Mouse (Mus musculus) CD8-positive naive resting alpha-beta T cell, adult 2 months (primary cell): ENCODE results near the gene Kcnk12.

Experiments
- DNase-seq, 2 experiments: peaks; one replicate each; pipeline ENCODE4 v3.0.0; 2022; ENCODE audit warnings: low read depth in 2 of 2, low spot score in 2 of 2

The Kcnk12 gene

GRCm38 (mm10) chr17:87797688-87798291, at the start of gene Kcnk12:
Gene Kcnk12, minus strand, starts transcription at chr17:87797994.
- no peak for DNase-seq

DNA sequence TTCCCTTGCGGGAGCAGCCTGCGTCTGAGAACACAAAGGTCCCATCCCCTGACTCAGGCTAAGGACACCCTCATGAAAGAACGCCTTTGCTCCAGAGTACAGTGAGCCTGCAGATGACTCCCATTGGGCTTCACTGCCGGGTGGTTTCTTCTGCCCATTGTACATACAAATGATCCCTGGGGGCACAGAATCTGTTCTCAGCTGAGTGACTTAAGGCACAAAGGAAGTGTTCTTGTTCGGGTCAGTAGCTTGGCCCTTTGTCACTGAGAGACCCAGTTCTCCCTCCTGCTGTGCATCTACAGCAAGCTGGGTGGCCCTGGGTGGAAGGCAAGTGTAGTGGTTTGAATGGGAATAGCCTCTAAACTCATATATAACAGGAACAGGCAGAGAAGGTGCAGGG, 44.4 kb upstream of the Kcnk12 start:
- DNase-seq, result no peak

DNA sequence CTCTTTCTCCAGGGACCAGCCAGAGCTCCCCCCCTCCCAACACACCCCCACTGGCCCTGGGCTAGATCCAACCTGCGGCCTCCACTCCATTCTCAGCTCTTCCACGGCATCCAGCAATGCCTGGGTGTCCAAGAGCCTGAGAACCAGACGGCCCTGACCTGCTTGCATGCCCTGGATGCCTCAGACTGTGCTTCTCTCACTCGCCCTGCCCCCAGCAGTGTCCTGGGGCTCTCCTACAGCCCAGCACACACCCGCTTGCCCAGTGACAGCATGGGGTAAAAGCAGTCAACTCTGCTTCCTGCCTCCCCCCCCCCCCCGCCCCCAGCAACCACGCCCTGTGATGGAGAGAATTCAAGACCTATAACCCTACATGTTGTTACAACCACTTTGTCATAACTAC, 42.3 kb upstream of the Kcnk12 start:
- DNase-seq, result no peak

- no peak for DNase-seq
Observed at GRCm38 (mm10) chr17:87834850-87835249, 37.1 kb upstream of the Kcnk12 start.

- no peak for DNase-seq
Observed at GRCm38 (mm10) chr17:87826909-87827308, 29.1 kb upstream of the Kcnk12 start.

DNA sequence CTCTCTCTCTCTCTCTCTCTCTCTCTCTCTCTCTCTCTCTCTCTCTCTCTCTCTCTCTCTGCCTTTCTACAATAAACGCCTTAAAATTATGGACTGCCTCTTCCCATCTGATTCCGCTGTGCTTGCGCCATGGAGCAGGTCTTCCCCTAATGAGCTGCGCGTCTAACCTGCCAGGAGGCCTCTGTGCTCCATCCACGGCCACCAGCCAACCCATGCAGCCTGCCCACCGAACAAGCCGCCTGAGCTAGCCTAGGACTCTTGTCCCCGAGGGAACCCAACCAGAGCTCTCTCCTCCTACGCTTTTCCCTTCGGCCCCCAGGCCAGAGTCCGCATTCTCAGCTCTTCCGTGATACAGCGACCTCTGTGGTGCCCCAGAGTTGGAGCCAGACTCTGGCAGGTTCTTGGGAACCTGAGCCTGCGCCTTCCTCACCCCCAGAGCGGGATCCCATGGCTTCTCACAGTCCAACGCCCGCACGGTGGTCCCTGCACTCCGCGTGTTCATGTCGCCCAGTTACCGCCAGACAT, 28.3 kb upstream of the Kcnk12 start:
- DNase-seq, result no peak

- no peak for DNase-seq
Observed at GRCm38 (mm10) chr17:87825454-87826008, 27.7 kb upstream of the Kcnk12 start.

DNA sequence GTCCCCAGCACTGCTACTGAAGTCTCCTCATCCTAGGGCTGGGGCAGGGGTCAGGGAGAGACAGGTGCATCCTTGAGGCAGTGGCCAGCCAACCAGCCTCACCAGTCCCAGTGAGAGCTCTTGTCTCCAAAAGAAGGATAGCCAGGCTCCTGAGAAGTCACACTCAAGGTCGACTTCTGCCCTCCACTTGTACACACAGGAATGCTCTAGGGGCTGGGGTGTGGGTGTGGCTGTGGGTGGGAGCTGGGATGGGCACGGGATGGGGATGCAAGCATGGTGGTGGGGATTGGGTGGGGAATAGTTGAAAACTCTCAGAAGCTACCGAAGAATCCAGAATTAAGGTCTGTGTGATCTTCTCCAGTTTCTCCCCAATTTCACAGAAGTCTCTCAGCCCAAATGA, 25.2 kb upstream of the Kcnk12 start:
- DNase-seq, result no peak

DNA sequence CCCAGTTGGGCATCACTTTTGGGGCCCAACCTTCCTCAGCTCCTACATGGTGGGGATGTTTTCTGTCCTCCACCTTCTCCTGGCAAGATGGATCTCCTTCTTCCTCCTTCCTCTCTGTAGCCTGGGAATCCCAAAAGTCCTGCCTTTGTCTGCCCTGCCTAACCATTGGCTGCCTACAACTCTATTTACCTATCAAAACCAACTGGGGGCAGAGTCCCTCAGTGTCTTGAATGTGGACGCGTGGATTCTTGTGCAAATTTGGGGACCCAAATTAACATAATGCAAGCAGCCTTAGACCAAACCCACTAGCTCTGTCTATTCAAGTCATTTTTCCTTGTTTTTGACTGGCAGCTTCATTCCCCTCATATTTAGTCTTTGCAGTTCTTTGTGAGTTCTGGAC, 11.8 kb upstream of the Kcnk12 start:
- no peak for DNase-seq

DNA sequence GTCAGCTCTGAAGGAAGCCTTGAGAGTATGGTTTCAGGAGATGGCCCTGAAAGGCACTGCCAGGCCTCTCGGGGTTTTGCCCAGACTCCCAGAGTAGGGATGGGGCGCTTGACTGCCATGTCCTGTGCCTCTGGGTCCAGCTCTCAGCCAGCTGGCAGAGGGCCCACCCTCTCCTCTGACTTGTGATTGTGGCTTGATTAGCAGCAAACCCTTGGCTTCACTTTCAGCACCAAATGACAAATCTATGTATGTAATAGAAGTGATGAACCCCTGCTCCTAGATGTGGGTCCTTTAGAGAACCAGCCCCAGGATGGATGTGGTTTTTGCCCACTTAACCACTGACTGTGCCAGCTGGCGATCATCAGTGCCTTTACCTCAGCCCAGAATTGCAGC, 2.1 kb upstream of the Kcnk12 start:
- DNase-seq, result no peak

DNA sequence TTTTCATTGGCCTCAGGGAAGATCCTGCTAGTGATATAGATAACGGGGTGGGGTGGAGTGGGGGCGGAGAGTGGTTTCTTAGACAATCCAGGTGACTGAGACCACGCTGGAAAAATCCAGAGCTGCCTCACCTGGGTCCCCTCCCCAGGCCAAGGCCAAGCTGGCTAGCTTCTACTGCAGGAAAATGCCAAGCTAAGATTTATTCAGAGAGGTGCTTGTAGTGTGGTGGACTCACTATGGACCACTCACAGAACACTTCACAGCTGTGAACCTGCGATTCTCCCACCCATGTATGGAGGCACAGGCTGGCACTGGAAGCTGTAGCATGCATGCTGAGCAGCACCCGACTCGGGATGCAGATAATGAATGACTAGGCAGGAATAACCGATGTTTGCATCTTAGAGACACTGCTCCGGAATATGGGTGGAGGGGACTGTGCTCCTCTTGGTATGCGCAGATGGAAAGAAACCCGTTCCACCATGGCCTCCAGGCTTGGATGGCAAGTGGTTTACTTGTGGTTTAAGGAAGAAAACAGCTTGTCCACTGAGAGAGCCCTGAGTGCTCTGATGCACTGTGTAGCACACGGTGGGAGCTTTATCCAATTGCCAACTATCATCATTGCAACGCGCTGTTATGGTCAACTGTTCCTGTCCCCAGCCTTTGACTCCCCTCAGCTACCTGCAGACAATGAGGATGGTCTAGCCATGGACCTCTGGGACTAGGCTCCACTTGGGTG, 1.6 kb upstream of the Kcnk12 start:
- DNase-seq, result no peak

- no peak for DNase-seq
Observed at GRCm38 (mm10) chr17:87798423-87798941, 688 bp upstream of the Kcnk12 start.

- no peak for DNase-seq
Observed at GRCm38 (mm10) chr17:87796881-87797416, 845 bp downstream of the Kcnk12 start.

DNA sequence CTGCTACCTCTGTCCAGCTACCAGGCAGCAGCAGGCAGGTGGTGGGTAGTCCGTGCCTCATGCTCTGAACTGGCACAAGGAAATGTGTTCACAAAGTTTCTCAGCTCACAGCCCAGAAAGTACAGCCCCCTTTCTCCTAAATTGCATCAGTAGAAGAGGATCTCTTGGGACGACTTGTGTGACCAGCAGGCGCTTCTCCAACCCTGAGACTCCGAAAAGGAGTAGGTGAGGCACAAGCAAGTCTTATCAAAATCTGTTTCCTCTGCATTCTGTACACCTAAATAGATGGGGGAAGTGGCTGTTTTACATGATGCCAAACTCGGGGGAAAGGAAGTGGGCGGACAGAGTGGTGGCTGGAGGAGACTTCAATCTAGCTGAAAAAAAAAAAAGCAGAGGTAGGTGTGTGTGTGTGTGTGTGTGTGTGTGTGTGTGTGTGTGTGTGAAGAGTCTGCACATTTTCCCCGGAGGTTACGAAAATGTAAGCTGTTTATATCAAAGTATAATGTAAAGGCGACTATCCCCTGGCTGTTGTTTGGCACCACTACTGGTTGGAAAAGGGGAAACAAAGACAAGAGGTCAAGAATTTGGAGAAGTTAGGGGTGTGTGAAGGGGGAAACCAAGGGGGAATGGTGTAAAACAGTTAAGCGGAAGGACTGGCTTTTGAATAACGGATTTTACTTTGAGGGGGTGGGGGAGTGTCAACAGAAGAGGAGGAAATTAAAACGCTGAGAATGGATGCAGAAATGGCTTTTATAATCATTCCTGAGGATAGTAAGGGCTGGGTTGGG, 1.7 kb downstream of the Kcnk12 start:
- DNase-seq, result no peak

GRCm38 (mm10) chr17:87794801-87795200, 3.0 kb downstream of the Kcnk12 start:
- DNase-seq, result no peak

GRCm38 (mm10) chr17:87793331-87793730, 4.5 kb downstream of the Kcnk12 start:
- no peak for DNase-seq

- DNase-seq, result no peak
Observed at GRCm38 (mm10) chr17:87792623-87793315, 5.0 kb downstream of the Kcnk12 start.

DNA sequence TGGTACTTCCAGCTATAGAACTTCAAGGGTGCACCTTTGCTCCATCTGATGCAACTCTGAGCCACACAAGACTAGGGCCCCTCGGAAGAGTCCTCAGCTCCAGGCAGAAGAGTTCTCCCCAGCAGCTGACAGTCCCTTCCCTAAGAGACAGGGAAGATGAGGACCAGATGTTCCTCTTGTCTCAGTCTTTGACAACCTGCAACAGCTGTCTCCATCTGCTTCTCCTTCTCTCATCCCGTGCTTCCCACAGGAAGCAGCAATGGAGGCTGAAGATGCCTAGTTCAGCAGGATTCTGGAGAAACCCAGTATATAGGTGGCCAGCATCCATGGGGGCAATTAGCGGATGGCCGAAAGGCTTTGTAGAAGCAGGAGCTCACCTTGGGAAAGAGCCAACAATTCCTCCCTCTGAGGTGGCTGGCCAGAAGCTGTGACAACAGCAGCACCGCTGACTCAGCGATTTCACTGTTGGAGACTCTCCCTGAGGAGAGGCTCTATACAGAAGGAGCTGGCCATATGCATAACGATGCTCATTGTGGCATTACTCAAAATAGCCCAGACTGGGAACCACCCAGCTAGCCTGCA, 6.2 kb downstream of the Kcnk12 start:
- no peak for DNase-seq

GRCm38 (mm10) chr17:87790661-87791060, 7.1 kb downstream of the Kcnk12 start:
- no peak for DNase-seq

GRCm38 (mm10) chr17:87788216-87788615, 9.6 kb downstream of the Kcnk12 start:
- DNase-seq, result no peak
